Mouse (Mus musculus): ENCODE measurements around the gene Mfap1a. TPM values are rescaled to one million over a fixed set of nuclear protein-coding genes. Genes with fewer than 3 reads are reported as not detected.
"Not testable (repeated sequence)": the region's sequence is repeated elsewhere in the genome, so short reads cannot be mapped to it uniquely, and the experiment has no call there.

The Mfap1a gene
- polyA plus RNA-seq, 1 experiment from 2014 or later, result 29.7 TPM

- not testable (repeated sequence) for ATAC-seq; H3K9me3 ChIP-seq (replicated peaks; ENCODE audit: control insufficient read depth, low read length, poor library complexity, severe bottlenecking); H3K27ac ChIP-seq (ENCODE audit: low read length); H3K4me2 ChIP-seq (ENCODE audit: low read length); H3K4me3 ChIP-seq (ENCODE audit: low read depth, low read length); H3K9ac ChIP-seq (ENCODE audit: low read depth, low read length); H3K4me1 ChIP-seq (ENCODE audit: control insufficient read depth, insufficient read depth, low read length); H3K36me3 ChIP-seq (ENCODE audit: control insufficient read depth, insufficient read depth, low read length); H3K27me3 ChIP-seq (ENCODE audit: control insufficient read depth, insufficient read depth, low read depth, low read length)
- 87% methylated on average over 13 of the region's 13 CpGs for WGBS
Measured at GRCm38 (mm10) chr2:121480916-121481315, 25.5 kb downstream of the Mfap1a start.

- Histone ChIP-seq H3K36me3 (ENCODE audit: control insufficient read depth, insufficient read depth, low read length) (no peaks in the 10 kb centered on the region), H3K4me3 (ENCODE audit: low read depth, low read length) (no peak overlapping the region), H3K4me1 (ENCODE audit: control insufficient read depth, insufficient read depth, low read length) (no peaks in the 10 kb centered on the region), H3K4me2 (ENCODE audit: low read length) (no peak overlapping the region), H3K27ac (ENCODE audit: low read length) (no peak overlapping the region), H3K27me3 (ENCODE audit: control insufficient read depth, insufficient read depth, low read depth, low read length) (no peaks in the 10 kb centered on the region), H3K9ac (ENCODE audit: low read depth, low read length) (no peak overlapping the region), H3K9me3 (replicated peaks; ENCODE audit: control insufficient read depth, low read length, poor library complexity, severe bottlenecking) (no peaks in the 10 kb centered on the region)
- WGBS, result 67% methylated on average over 3 of the region's 3 CpGs
- ATAC-seq, result no peak
Measured at GRCm38 (mm10) chr2:121480498-121480897, 26.0 kb downstream of the Mfap1a start.

- H3K36me3 ChIP-seq (ENCODE audit: control insufficient read depth, insufficient read depth, low read length), result no peaks in the 10 kb centered on the region
- no peaks in the 10 kb centered on the region for H3K9me3 ChIP-seq (replicated peaks; ENCODE audit: control insufficient read depth, low read length, poor library complexity, severe bottlenecking)
- peaks cover 2% of the 10 kb centered on the region; the same call in 1 of the 2 replicates for H3K4me1 ChIP-seq (ENCODE audit: control insufficient read depth, insufficient read depth, low read length)
- no peak overlapping the region for H3K9ac ChIP-seq (ENCODE audit: low read depth, low read length)
- no peak overlapping the region for H3K27ac ChIP-seq (ENCODE audit: low read length)
- H3K4me3 ChIP-seq (ENCODE audit: low read depth, low read length), result no peak overlapping the region
- 83% methylated on average over 3 of the region's 3 CpGs for WGBS
- no peak overlapping the region for H3K4me2 ChIP-seq (ENCODE audit: low read length)
- no peak for ATAC-seq
- H3K27me3 ChIP-seq (ENCODE audit: control insufficient read depth, insufficient read depth, low read depth, low read length), result no peaks in the 10 kb centered on the region
Measured at GRCm38 (mm10) chr2:121477491-121478266, 28.8 kb downstream of the Mfap1a start.

- not testable (repeated sequence) for H3K27me3 ChIP-seq (ENCODE audit: control insufficient read depth, insufficient read depth, low read depth, low read length); H3K36me3 ChIP-seq (ENCODE audit: control insufficient read depth, insufficient read depth, low read length); H3K4me2 ChIP-seq (ENCODE audit: low read length); ATAC-seq; H3K27ac ChIP-seq (ENCODE audit: low read length); H3K9me3 ChIP-seq (replicated peaks; ENCODE audit: control insufficient read depth, low read length, poor library complexity, severe bottlenecking); H3K4me1 ChIP-seq (ENCODE audit: control insufficient read depth, insufficient read depth, low read length); H3K9ac ChIP-seq (ENCODE audit: low read depth, low read length); H3K4me3 ChIP-seq (ENCODE audit: low read depth, low read length)
- WGBS, result 95% methylated on average over 2 of the region's 2 CpGs
Measured at GRCm38 (mm10) chr2:121475306-121475705, 31.2 kb downstream of the Mfap1a start.

DNA sequence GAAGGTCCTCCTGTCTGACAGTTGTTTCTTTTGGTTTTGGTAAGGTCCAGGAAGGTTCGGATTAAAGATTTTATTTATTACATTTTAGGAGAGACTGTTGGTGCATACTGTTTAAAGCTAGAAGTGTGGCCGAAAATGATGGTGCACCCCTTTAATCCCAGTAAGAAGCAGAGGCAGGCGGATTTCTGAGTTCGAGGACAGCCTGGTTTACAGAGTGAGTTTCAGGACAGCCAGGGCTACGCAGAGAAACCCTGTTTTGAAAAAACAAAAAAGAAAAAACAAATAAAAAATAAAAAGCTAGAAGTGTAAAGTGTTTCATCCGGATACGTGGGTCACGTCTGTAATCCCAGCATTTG lies 32.3 kb downstream of the Mfap1a start:
- Histone ChIP-seq H3K9me3 (replicated peaks; ENCODE audit: control insufficient read depth, low read length, poor library complexity, severe bottlenecking) (no peaks in the 10 kb centered on the region), H3K4me1 (ENCODE audit: control insufficient read depth, insufficient read depth, low read length) (peaks cover 2% of the 10 kb centered on the region; the same call in 1 of the 2 replicates), H3K36me3 (ENCODE audit: control insufficient read depth, insufficient read depth, low read length) (no peaks in the 10 kb centered on the region), H3K27me3 (ENCODE audit: control insufficient read depth, insufficient read depth, low read depth, low read length) (no peaks in the 10 kb centered on the region), H3K9ac (ENCODE audit: low read depth, low read length) (peak overlapping the region; percentile 50; the same call in 1 of the 2 replicates), H3K27ac (ENCODE audit: low read length) (peak overlapping the region; percentile 31), H3K4me2 (ENCODE audit: low read length) (peak overlapping the region; percentile 50), H3K4me3 (ENCODE audit: low read depth, low read length) (peak overlapping the region; percentile 47)
- 39% methylated on average over 8 of the region's 8 CpGs for WGBS
- no peak for ATAC-seq

GRCm38 (mm10) chr2:121473301-121474179 lies 32.9 kb downstream of the Mfap1a start, which contains the start of gene Mfap1b:
Gene Mfap1b, minus strand, starts transcription at chr2:121474067.
- Histone ChIP-seq H3K9ac (ENCODE audit: low read depth, low read length) (peak within 1 kb of the TSS; percentile 50), H3K4me3 (ENCODE audit: low read depth, low read length) (peak within 1 kb of the TSS; percentile 47), H3K27ac (ENCODE audit: low read length) (peak within 1 kb of the TSS; percentile 31), H3K4me2 (ENCODE audit: low read length) (peak within 1 kb of the TSS; percentile 73)
- not testable (repeated sequence) for H3K4me1 ChIP-seq (ENCODE audit: control insufficient read depth, insufficient read depth, low read length); H3K27me3 ChIP-seq (ENCODE audit: control insufficient read depth, insufficient read depth, low read depth, low read length); H3K36me3 ChIP-seq (ENCODE audit: control insufficient read depth, insufficient read depth, low read length); H3K9me3 ChIP-seq (replicated peaks; ENCODE audit: control insufficient read depth, low read length, poor library complexity, severe bottlenecking)
- peak; percentile 97 for ATAC-seq
- WGBS, result 5% methylated on average over 39 of the region's 41 CpGs

GRCm38 (mm10) chr2:121472783-121473182 lies 33.7 kb downstream of the Mfap1a start:
- H3K36me3 ChIP-seq (ENCODE audit: control insufficient read depth, insufficient read depth, low read length); H3K4me3 ChIP-seq (ENCODE audit: low read depth, low read length); H3K27me3 ChIP-seq (ENCODE audit: control insufficient read depth, insufficient read depth, low read depth, low read length); H3K4me2 ChIP-seq (ENCODE audit: low read length); H3K4me1 ChIP-seq (ENCODE audit: control insufficient read depth, insufficient read depth, low read length); H3K27ac ChIP-seq (ENCODE audit: low read length); ATAC-seq; H3K9ac ChIP-seq (ENCODE audit: low read depth, low read length); H3K9me3 ChIP-seq (replicated peaks; ENCODE audit: control insufficient read depth, low read length, poor library complexity, severe bottlenecking): not testable (repeated sequence)
- WGBS, result 100% methylated on average over 3 of the region's 3 CpGs

GRCm38 (mm10) chr2:121468982-121469381 lies 37.5 kb downstream of the Mfap1a start:
- H3K36me3 ChIP-seq (ENCODE audit: control insufficient read depth, insufficient read depth, low read length); H3K27me3 ChIP-seq (ENCODE audit: control insufficient read depth, insufficient read depth, low read depth, low read length); ATAC-seq; H3K4me3 ChIP-seq (ENCODE audit: low read depth, low read length); H3K4me2 ChIP-seq (ENCODE audit: low read length); H3K9ac ChIP-seq (ENCODE audit: low read depth, low read length); H3K4me1 ChIP-seq (ENCODE audit: control insufficient read depth, insufficient read depth, low read length); H3K9me3 ChIP-seq (replicated peaks; ENCODE audit: control insufficient read depth, low read length, poor library complexity, severe bottlenecking); H3K27ac ChIP-seq (ENCODE audit: low read length): not testable (repeated sequence)
- WGBS, result 100% methylated on average over 1 of the region's 6 CpGs

DNA sequence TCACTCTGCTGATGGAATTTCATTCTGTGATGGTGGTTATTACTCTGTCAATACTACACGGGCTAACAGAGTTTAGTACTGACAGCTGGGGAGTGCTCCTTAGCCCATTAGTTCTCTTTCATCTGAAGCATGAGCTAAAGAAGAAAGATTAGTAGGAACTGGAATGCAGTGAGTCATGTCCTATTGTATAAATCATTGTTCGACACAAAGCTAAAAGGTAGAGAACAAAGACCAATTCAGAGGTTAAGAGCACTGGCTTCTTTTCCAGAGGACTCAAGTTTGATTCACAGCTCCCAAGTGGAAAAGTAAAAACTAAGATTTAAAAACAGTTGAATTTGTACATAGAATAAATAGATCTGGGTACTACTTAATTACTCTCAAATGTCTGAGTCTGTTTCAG lies 46.4 kb downstream of the Mfap1a start:
- Histone ChIP-seq H3K4me2 (ENCODE audit: low read length) (no peak overlapping the region), H3K36me3 (ENCODE audit: control insufficient read depth, insufficient read depth, low read length) (no peaks in the 10 kb centered on the region; the same call in 1 of the 2 replicates), H3K27ac (ENCODE audit: low read length) (no peak overlapping the region), H3K4me1 (ENCODE audit: control insufficient read depth, insufficient read depth, low read length) (peaks cover 13% of the 10 kb centered on the region), H3K9ac (ENCODE audit: low read depth, low read length) (no peak overlapping the region), H3K27me3 (ENCODE audit: control insufficient read depth, insufficient read depth, low read depth, low read length) (no peaks in the 10 kb centered on the region), H3K4me3 (ENCODE audit: low read depth, low read length) (no peak overlapping the region), H3K9me3 (replicated peaks; ENCODE audit: control insufficient read depth, low read length, poor library complexity, severe bottlenecking) (no peaks in the 10 kb centered on the region)
- ATAC-seq, result no peak
- WGBS, result 66% methylated on average over 2 of the region's 2 CpGs
